Mouse (Mus musculus) CH12.LX (cell line): ENCODE data around the gene Rpl3l. TPM values are rescaled to one million over a fixed set of nuclear protein-coding genes. Genes with fewer than 3 reads are reported as not detected.

Experiments
- DNase-seq: peaks from one replicate; pipeline ENCODE4 v3.0.0-alpha.2; 2013; ENCODE audit errors: extremely low read depth
- H3K27ac ChIP-seq: 2 replicates; pipeline ENCODE4 v1.5.1; 2012; ENCODE audit warnings: low read depth, mild to moderate bottlenecking, control low read depth, moderate library complexity; ENCODE audit not compliant: insufficient read depth
- H3K27me3 ChIP-seq: replicated peaks from 2 replicates; pipeline ENCODE3; 2012; ENCODE audit warnings: inconsistent platforms
- H3K36me3 ChIP-seq, 2 experiments: replicated peaks in 1 of 2; 2 replicates each; pipeline versions ENCODE3 to v1.6.1; 2012; ENCODE audit warnings: inconsistent platforms in 1 of 2, low read length in 1 of 2, mild to moderate bottlenecking in 1 of 2, mixed read lengths in 1 of 2, moderate library complexity in 1 of 2; ENCODE audit not compliant: control insufficient read depth in 1 of 2, insufficient read depth in 1 of 2
- H3K4me1 ChIP-seq, 2 experiments: 2 replicates each; pipeline ENCODE4 v1.6.1; 2012; ENCODE audit warnings: inconsistent platforms in 1 of 2, moderate library complexity in 1 of 2; ENCODE audit not compliant: insufficient read depth in 2 of 2, control insufficient read depth in 1 of 2
- H3K4me2 ChIP-seq: 2 replicates; pipeline ENCODE4 v1.6.1; 2012; ENCODE audit warnings: low read depth, mild to moderate bottlenecking, control low read depth; ENCODE audit not compliant: poor library complexity, insufficient read depth, severe bottlenecking
- H3K4me3 ChIP-seq, 3 experiments: fragments of 150-350 bp in 1 of 3; sonication (generic) in 1 of 3; replicated peaks in 1 of 3; 2 replicates each; pipeline versions ENCODE3 to v1.5.1; 2011 to 2012; ENCODE audit warnings: low read depth in 2 of 3, low read length in 2 of 3, mild to moderate bottlenecking in 2 of 3, moderate library complexity in 2 of 3, control low read depth in 1 of 3, improper control_type of control experiment in 1 of 3, inconsistent platforms in 1 of 3, mixed read lengths in 1 of 3; ENCODE audit not compliant: poor library complexity in 1 of 3
- H3K79me2 ChIP-seq: replicated peaks from 2 replicates; pipeline ENCODE4 v1.6.1; 2012; ENCODE audit warnings: mild to moderate bottlenecking, moderate library complexity; ENCODE audit not compliant: control insufficient read depth, poor library complexity, insufficient read depth, severe bottlenecking; ENCODE audit errors: extremely low read depth
- H3K9ac ChIP-seq: 2 replicates; pipeline ENCODE4 v1.6.1; 2012; ENCODE audit warnings: low read depth, mild to moderate bottlenecking, control low read depth, moderate library complexity; ENCODE audit not compliant: insufficient read depth
- H3K9me3 ChIP-seq: replicated peaks from 2 replicates; pipeline ENCODE3; 2012; ENCODE audit warnings: low read length, inconsistent platforms, mixed read lengths
- CHD1 ChIP-seq: IDR thresholded peaks from 2 replicates; pipeline ENCODE4 v1.6.1; 2012; ENCODE audit warnings: low read depth, low read length, improper control_type of control experiment, inconsistent platforms
- CTCF ChIP-seq, 2 experiments: IDR thresholded peaks in 1 of 2; conservative IDR thresholded peaks in 1 of 2; 2 replicates each; pipeline ENCODE4 v1.5.1; 2011 to 2012; ENCODE audit warnings: low read depth in 2 of 2, low read length in 2 of 2, improper control_type of control experiment in 1 of 2, inconsistent platforms in 1 of 2, mild to moderate bottlenecking in 1 of 2, moderate library complexity in 1 of 2
- E2F4 ChIP-seq: IDR thresholded peaks from 2 replicates; pipeline ENCODE4 v1.6.1; 2011; ENCODE audit warnings: low read depth, low read length, improper control_type of control experiment; ENCODE audit not compliant: insufficient replicate concordance
- ELF1 ChIP-seq: IDR thresholded peaks from 2 replicates; pipeline ENCODE4 v1.6.1; 2014; ENCODE audit warnings: low read depth, mild to moderate bottlenecking, inconsistent platforms, low read length, improper control_type of control experiment
- EP300 ChIP-seq: IDR thresholded peaks from 2 replicates; pipeline ENCODE4 v1.6.1; 2011; ENCODE audit warnings: low read length, improper control_type of control experiment
- HCFC1 ChIP-seq: IDR thresholded peaks from 2 replicates; pipeline ENCODE4 v1.6.1; 2012; ENCODE audit warnings: low read depth, mild to moderate bottlenecking, inconsistent platforms, low read length, improper control_type of control experiment
- IRF4 ChIP-seq: IDR thresholded peaks from 2 replicates; pipeline ENCODE4 v1.6.1; 2014; ENCODE audit warnings: low read depth, mild to moderate bottlenecking, inconsistent platforms, low read length, improper control_type of control experiment
- JUN ChIP-seq: IDR thresholded peaks from 2 replicates; pipeline ENCODE4 v1.6.1; 2011; ENCODE audit warnings: low read depth, mild to moderate bottlenecking, low read length, improper control_type of control experiment, moderate library complexity; ENCODE audit not compliant: insufficient read depth
- KAT2A ChIP-seq: IDR thresholded peaks from 2 replicates; pipeline ENCODE4 v1.6.1; 2012; ENCODE audit warnings: low read length, improper control_type of control experiment, inconsistent platforms; ENCODE audit not compliant: insufficient replicate concordance
- MAFK ChIP-seq: IDR thresholded peaks from 2 replicates; pipeline ENCODE4 v1.6.1; 2011; ENCODE audit warnings: low read length, improper control_type of control experiment; ENCODE audit not compliant: insufficient replicate concordance
- MAX ChIP-seq: IDR thresholded peaks from 2 replicates; pipeline ENCODE4 v1.6.1; 2011; ENCODE audit warnings: low read length, improper control_type of control experiment
- NELFE ChIP-seq: IDR thresholded peaks from 2 replicates; pipeline ENCODE4 v1.6.1; 2011; ENCODE audit warnings: low read depth, low read length, improper control_type of control experiment
- NRF1 ChIP-seq: IDR thresholded peaks from 2 replicates; pipeline ENCODE4 v1.6.1; 2014; ENCODE audit warnings: low read depth, mild to moderate bottlenecking, inconsistent platforms, low read length, improper control_type of control experiment, moderate library complexity
- POLR2A ChIP-seq: IDR thresholded peaks from 2 replicates; pipeline ENCODE4 v1.6.1; 2011; ENCODE audit warnings: low read depth, mild to moderate bottlenecking, improper control_type of control experiment, low read length
- POLR2AphosphoS2 ChIP-seq: IDR thresholded peaks from 2 replicates; pipeline ENCODE4 v1.6.1; 2011; ENCODE audit warnings: low read depth, low read length, improper control_type of control experiment
- SMC3 ChIP-seq: IDR thresholded peaks from 2 replicates; pipeline ENCODE4 v1.6.1; 2011; ENCODE audit warnings: low read depth, low read length, improper control_type of control experiment
- TBP ChIP-seq: conservative IDR thresholded peaks from 2 replicates; pipeline ENCODE4 v1.6.1; 2011; ENCODE audit warnings: low read depth, low read length, improper control_type of control experiment
- UBTF ChIP-seq: IDR thresholded peaks from 2 replicates; pipeline ENCODE4 v1.6.1; 2012; ENCODE audit warnings: low read depth, mild to moderate bottlenecking, inconsistent platforms, low read length, improper control_type of control experiment, moderate library complexity
- USF1 ChIP-seq: IDR thresholded peaks from 2 replicates; pipeline ENCODE4 v1.6.1; 2014; ENCODE audit warnings: low read depth, mild to moderate bottlenecking, inconsistent platforms, low read length, improper control_type of control experiment
- ZKSCAN1 ChIP-seq: IDR thresholded peaks from 2 replicates; pipeline ENCODE4 v1.6.1; 2012; ENCODE audit warnings: low read depth, inconsistent platforms, low read length, improper control_type of control experiment, borderline replicate concordance
- ZNF384 ChIP-seq: IDR thresholded peaks from 2 replicates; pipeline ENCODE4 v1.6.1; 2012; ENCODE audit warnings: low read depth, low read length, improper control_type of control experiment, inconsistent platforms
- dilution Hi-C: fragments of 300-500 bp; cut with MboI; formaldehyde crosslinking; loops from 2 replicates; pipeline ENCODE4 v1.14.3; 2020; ENCODE audit warnings: low sequenced_read_pairs; ENCODE audit not compliant: extremely low pct_unique_long_range_greater_than_20kb, extremely low pct_ligation_motif_present
- in situ Hi-C: fragments of 300-500 bp; cut with MboI; formaldehyde crosslinking; loops from 3 replicates; pipeline ENCODE4 v1.14.3; 2019; ENCODE audit warnings: low sequenced_read_pairs, low pct_ligation_motif_present, low pct_unique_long_range_greater_than_20kb, mixed read lengths
- polyA plus RNA-seq: library from polyadenylated mRNA; unstranded; fragments of >175 nt; gene quantifications from 2 replicates; pipeline ENCODE4 v1.2.1, GENCODE M21; 2012; ENCODE audit warnings: low read depth; ENCODE audit not compliant: insufficient read length
- total RNA-seq, 2 experiments: library from RNA; depleted of rRNA; stranded (reverse); fragments of 300-350 nt in 1 of 2; fragments of >200 nt in 1 of 2; gene quantifications; 2 replicates each; pipeline ENCODE4 v1.2.3; 2012 to 2014

Gene Rpl3l
- total and polyA plus RNA-seq, 3 experiments = 0.91 TPM; not detected in 2

DNA sequence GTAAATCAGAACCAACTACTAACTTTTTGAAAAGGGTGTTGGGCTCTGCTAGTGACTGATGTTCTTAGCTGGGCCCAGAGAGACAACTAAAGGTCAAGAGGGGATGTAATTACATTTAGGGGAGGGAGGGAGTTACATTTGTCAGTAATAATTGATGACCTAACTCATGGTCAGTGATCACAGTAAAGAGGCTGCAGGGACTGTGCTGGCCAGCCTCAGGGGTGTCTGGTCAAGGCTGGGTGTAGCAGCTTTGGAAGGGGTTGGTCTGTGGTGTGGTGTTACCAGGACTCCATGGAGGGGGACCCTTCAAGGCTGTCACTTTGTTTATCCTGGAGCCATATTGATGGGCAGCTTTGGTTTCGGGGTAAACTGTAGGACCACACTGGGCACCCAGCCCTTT, 29.8 kb downstream of the Rpl3l start:
- in situ Hi-C loops = no loop called here
- no peak for TF ChIP-seq USF1
- no peak for TF ChIP-seq NRF1
- no peak for TF ChIP-seq IRF4
- no peak for TF ChIP-seq ZNF384
- TF ChIP-seq JUN = no peak
- TF ChIP-seq POLR2AphosphoS2 = no peak
- TF ChIP-seq EP300 = no peak
- no peak for TF ChIP-seq E2F4
- no peak for TF ChIP-seq MAX
- TF ChIP-seq CHD1 = no peak
- no peak for TF ChIP-seq NELFE
- TF ChIP-seq UBTF = no peak
- no peak for TF ChIP-seq TBP
- no peak for TF ChIP-seq ZKSCAN1
- TF ChIP-seq HCFC1 = no peak
- no peak for TF ChIP-seq MAFK
- no peak for TF ChIP-seq POLR2A
- TF ChIP-seq KAT2A = no peak
- TF ChIP-seq CTCF (conservative IDR thresholded peaks at IDR 0.05 in 1 of 2, IDR thresholded peaks at IDR 0.05 in 1 of 2; ENCODE audit: low read depth in 2 of 2, low read length in 2 of 2) = no peak
- TF ChIP-seq ELF1 = no peak

DNA sequence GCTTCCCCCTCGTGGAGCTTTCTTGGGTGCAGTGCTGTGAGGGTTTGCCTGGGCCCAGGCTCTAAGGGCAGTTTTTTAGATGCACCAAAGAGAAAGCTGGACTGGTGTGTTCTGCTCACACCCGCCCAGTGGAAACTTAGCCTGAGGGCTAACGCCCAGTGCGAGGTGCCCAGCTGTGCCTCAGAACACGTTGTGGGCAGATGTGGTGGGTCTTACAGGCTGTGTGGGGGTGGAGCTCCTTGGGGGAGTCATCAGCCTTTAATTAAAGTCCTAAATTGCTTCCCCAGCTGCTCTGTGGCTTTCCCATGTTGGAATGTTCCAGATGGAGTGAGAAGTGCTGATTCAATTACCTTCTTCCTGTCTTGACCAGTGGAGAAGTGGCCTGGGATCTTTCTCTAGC, 33.5 kb downstream of the Rpl3l start:
- H3K27me3 ChIP-seq = peaks cover 84% of the 10 kb centered on the region

More for the DNA sequence above, 29.8 kb downstream of the Rpl3l start:
- Histone ChIP-seq H3K4me3 (no peak overlapping the region), H3K27me3 (peaks cover 86% of the 10 kb centered on the region), H3K36me3 (no peaks in the 10 kb centered on the region), H3K9me3 (no peaks in the 10 kb centered on the region), H3K4me1 (peaks cover 4 to 11% of the 10 kb centered on the region in 2 experiments), H3K27ac (no peak overlapping the region), H3K9ac (no peak overlapping the region), H3K79me2 (no peaks in the 10 kb centered on the region), H3K4me2 (no peak overlapping the region)
- dilution Hi-C loops = no loop called here
- no peak for DNase-seq

More for the DNA sequence above, 33.5 kb downstream of the Rpl3l start:
- no peak overlapping the region for H3K27ac ChIP-seq
- no peaks in the 10 kb centered on the region for H3K4me1 ChIP-seq
- H3K9me3 ChIP-seq = no peaks in the 10 kb centered on the region
- TF ChIP-seq SMC3 = peak; percentile 30
- peak in 1 of 2 experiments; percentile 32; a peak in 2 of 4 replicates for TF ChIP-seq CTCF (conservative IDR thresholded peaks at IDR 0.05 in 1 of 2, IDR thresholded peaks at IDR 0.05 in 1 of 2; ENCODE audit: low read depth in 2 of 2, low read length in 2 of 2)
- TF ChIP-seq IRF4 = no peak
- TF ChIP-seq, all 38 proteins: peak for 2
- Histone ChIP-seq H3K79me2 (no peaks in the 10 kb centered on the region), H3K36me3 (no peaks in the 10 kb centered on the region), H3K9ac (no peak overlapping the region), H3K4me2 (no peak overlapping the region), H3K4me3 (no peak overlapping the region)
- dilution Hi-C loops = no loop called here
- in situ Hi-C loops = no loop called here
- DNase-seq = no peak
